Mouse (Mus musculus) ES-E14 (cell line): ENCODE data around the gene Cyba.

Experiments used
- CHD2 ChIP-seq: IDR thresholded peaks from 2 replicates; pipeline ENCODE4 v1.6.1; 2014; ENCODE audit warnings: mild to moderate bottlenecking, low read depth, low read length, inconsistent platforms
- HCFC1 ChIP-seq: IDR thresholded peaks from 2 replicates; pipeline ENCODE4 v1.6.1; 2012; ENCODE audit warnings: low read length, inconsistent platforms, borderline replicate concordance; ENCODE audit not compliant: insufficient read depth
- MAFK ChIP-seq: IDR thresholded peaks from 2 replicates; pipeline ENCODE4 v1.6.1; 2014; ENCODE audit warnings: mild to moderate bottlenecking, low read depth, low read length, inconsistent platforms; ENCODE audit not compliant: insufficient read depth

DNA sequence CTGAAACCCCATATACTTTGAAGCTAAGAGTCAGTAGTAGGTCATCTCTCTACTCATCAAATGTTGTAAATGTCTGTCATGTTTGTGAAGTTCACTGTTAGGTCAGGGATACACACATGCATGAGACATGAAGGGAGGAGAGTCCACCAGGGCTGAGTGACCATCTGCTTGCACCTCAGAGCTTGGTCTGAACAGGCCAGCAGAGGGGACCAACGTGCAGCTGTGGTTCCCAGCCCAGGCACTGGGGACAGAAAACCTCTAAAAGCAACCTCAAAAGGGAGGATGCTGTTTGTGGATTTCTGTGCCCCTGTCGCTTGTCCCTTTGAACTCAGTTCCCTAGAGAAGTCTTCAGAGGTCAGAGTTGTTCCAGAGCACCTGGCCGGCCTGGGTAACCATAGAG lies 12.5 kb upstream of the Cyba start:
- no peak for TF ChIP-seq MAFK
- TF ChIP-seq CHD2, result no peak
- TF ChIP-seq HCFC1, result no peak
